Mouse (Mus musculus): ENCODE results near the gene Tmem232.

GRCm38 (mm10) chr17:65384411-65384962, 156.1 kb downstream of the Tmem232 start:
- no peak for TF ChIP-seq CTCF (IDR thresholded peaks at IDR 0.05; ENCODE audit: borderline replicate concordance, insufficient read depth, low read depth, low read length)
- no peak for TF ChIP-seq POLR2A (IDR thresholded peaks at IDR 0.05; ENCODE audit: borderline replicate concordance, insufficient read depth, low read length)
